Mouse (Mus musculus) CH12.LX (cell line): ENCODE results near the gene Pla2g5. TPM values are rescaled to one million over a fixed set of nuclear protein-coding genes. Genes with fewer than 3 reads are reported as not detected.

Source experiments
- DNase-seq: peaks from one replicate; pipeline ENCODE4 v3.0.0-alpha.2; 2013; ENCODE audit errors: extremely low read depth
- H3K27ac ChIP-seq: 2 replicates; pipeline ENCODE4 v1.5.1; 2012; ENCODE audit warnings: low read depth, mild to moderate bottlenecking, control low read depth, moderate library complexity; ENCODE audit not compliant: insufficient read depth
- H3K27me3 ChIP-seq: replicated peaks from 2 replicates; pipeline ENCODE3; 2012; ENCODE audit warnings: inconsistent platforms
- H3K36me3 ChIP-seq, 2 experiments: replicated peaks in 1 of 2; 2 replicates each; pipeline versions ENCODE3 to v1.6.1; 2012; ENCODE audit warnings: inconsistent platforms in 1 of 2, low read length in 1 of 2, mild to moderate bottlenecking in 1 of 2, mixed read lengths in 1 of 2, moderate library complexity in 1 of 2; ENCODE audit not compliant: control insufficient read depth in 1 of 2, insufficient read depth in 1 of 2
- H3K4me1 ChIP-seq, 2 experiments: 2 replicates each; pipeline ENCODE4 v1.6.1; 2012; ENCODE audit warnings: inconsistent platforms in 1 of 2, moderate library complexity in 1 of 2; ENCODE audit not compliant: insufficient read depth in 2 of 2, control insufficient read depth in 1 of 2
- H3K4me2 ChIP-seq: 2 replicates; pipeline ENCODE4 v1.6.1; 2012; ENCODE audit warnings: low read depth, mild to moderate bottlenecking, control low read depth; ENCODE audit not compliant: poor library complexity, insufficient read depth, severe bottlenecking
- H3K4me3 ChIP-seq, 3 experiments: fragments of 150-350 bp in 1 of 3; sonication (generic) in 1 of 3; replicated peaks in 1 of 3; 2 replicates each; pipeline versions ENCODE3 to v1.5.1; 2011 to 2012; ENCODE audit warnings: low read depth in 2 of 3, low read length in 2 of 3, mild to moderate bottlenecking in 2 of 3, moderate library complexity in 2 of 3, control low read depth in 1 of 3, improper control_type of control experiment in 1 of 3, inconsistent platforms in 1 of 3, mixed read lengths in 1 of 3; ENCODE audit not compliant: poor library complexity in 1 of 3
- H3K79me2 ChIP-seq: replicated peaks from 2 replicates; pipeline ENCODE4 v1.6.1; 2012; ENCODE audit warnings: mild to moderate bottlenecking, moderate library complexity; ENCODE audit not compliant: control insufficient read depth, poor library complexity, insufficient read depth, severe bottlenecking; ENCODE audit errors: extremely low read depth
- H3K9ac ChIP-seq: 2 replicates; pipeline ENCODE4 v1.6.1; 2012; ENCODE audit warnings: low read depth, mild to moderate bottlenecking, control low read depth, moderate library complexity; ENCODE audit not compliant: insufficient read depth
- H3K9me3 ChIP-seq: replicated peaks from 2 replicates; pipeline ENCODE3; 2012; ENCODE audit warnings: low read length, inconsistent platforms, mixed read lengths
- CTCF ChIP-seq, 2 experiments: IDR thresholded peaks in 1 of 2; conservative IDR thresholded peaks in 1 of 2; 2 replicates each; pipeline ENCODE4 v1.5.1; 2011 to 2012; ENCODE audit warnings: low read depth in 2 of 2, low read length in 2 of 2, improper control_type of control experiment in 1 of 2, inconsistent platforms in 1 of 2, mild to moderate bottlenecking in 1 of 2, moderate library complexity in 1 of 2
- ETS1 ChIP-seq: conservative IDR thresholded peaks from 2 replicates; pipeline ENCODE4 v1.6.1; 2012; ENCODE audit warnings: low read depth, mild to moderate bottlenecking, inconsistent platforms, low read length, improper control_type of control experiment, moderate library complexity
- GABPA ChIP-seq: IDR thresholded peaks from 2 replicates; pipeline ENCODE4 v1.6.1; 2012; ENCODE audit warnings: low read depth, low read length, improper control_type of control experiment, inconsistent platforms; ENCODE audit not compliant: insufficient replicate concordance
- JUN ChIP-seq: IDR thresholded peaks from 2 replicates; pipeline ENCODE4 v1.6.1; 2011; ENCODE audit warnings: low read depth, mild to moderate bottlenecking, low read length, improper control_type of control experiment, moderate library complexity; ENCODE audit not compliant: insufficient read depth
- MAFK ChIP-seq: IDR thresholded peaks from 2 replicates; pipeline ENCODE4 v1.6.1; 2011; ENCODE audit warnings: low read length, improper control_type of control experiment; ENCODE audit not compliant: insufficient replicate concordance
- NELFE ChIP-seq: IDR thresholded peaks from 2 replicates; pipeline ENCODE4 v1.6.1; 2011; ENCODE audit warnings: low read depth, low read length, improper control_type of control experiment
- NRF1 ChIP-seq: IDR thresholded peaks from 2 replicates; pipeline ENCODE4 v1.6.1; 2014; ENCODE audit warnings: low read depth, mild to moderate bottlenecking, inconsistent platforms, low read length, improper control_type of control experiment, moderate library complexity
- RAD21 ChIP-seq: IDR thresholded peaks from 2 replicates; pipeline ENCODE4 v1.6.1; 2011; ENCODE audit warnings: low read depth, mild to moderate bottlenecking, low read length, improper control_type of control experiment, moderate library complexity
- SIN3A ChIP-seq: IDR thresholded peaks from 2 replicates; pipeline ENCODE4 v1.6.1; 2012; ENCODE audit warnings: low read length, improper control_type of control experiment, inconsistent platforms
- TCF12 ChIP-seq: IDR thresholded peaks from 2 replicates; pipeline ENCODE4 v1.6.1; 2014; ENCODE audit warnings: low read depth, mild to moderate bottlenecking, inconsistent platforms, low read length, improper control_type of control experiment
- ZMIZ1 ChIP-seq: IDR thresholded peaks from 2 replicates; pipeline ENCODE4 v1.6.1; 2012; ENCODE audit warnings: low read depth, mild to moderate bottlenecking, inconsistent platforms, low read length, improper control_type of control experiment
- ZNF384 ChIP-seq: IDR thresholded peaks from 2 replicates; pipeline ENCODE4 v1.6.1; 2012; ENCODE audit warnings: low read depth, low read length, improper control_type of control experiment, inconsistent platforms
- dilution Hi-C: fragments of 300-500 bp; cut with MboI; formaldehyde crosslinking; loops from 2 replicates; pipeline ENCODE4 v1.14.3; 2020; ENCODE audit warnings: low sequenced_read_pairs; ENCODE audit not compliant: extremely low pct_unique_long_range_greater_than_20kb, extremely low pct_ligation_motif_present
- in situ Hi-C: fragments of 300-500 bp; cut with MboI; formaldehyde crosslinking; loops from 3 replicates; pipeline ENCODE4 v1.14.3; 2019; ENCODE audit warnings: low sequenced_read_pairs, low pct_ligation_motif_present, low pct_unique_long_range_greater_than_20kb, mixed read lengths
- polyA plus RNA-seq: library from polyadenylated mRNA; unstranded; fragments of >175 nt; gene quantifications from 2 replicates; pipeline ENCODE4 v1.2.1, GENCODE M21; 2012; ENCODE audit warnings: low read depth; ENCODE audit not compliant: insufficient read length
- total RNA-seq, 2 experiments: library from RNA; depleted of rRNA; stranded (reverse); fragments of 300-350 nt in 1 of 2; fragments of >200 nt in 1 of 2; gene quantifications; 2 replicates each; pipeline ENCODE4 v1.2.3; 2012 to 2014

The Pla2g5 gene
- total and polyA plus RNA-seq, 3 experiments, result 0.53 to 0.68 TPM; not detected in 1

DNA sequence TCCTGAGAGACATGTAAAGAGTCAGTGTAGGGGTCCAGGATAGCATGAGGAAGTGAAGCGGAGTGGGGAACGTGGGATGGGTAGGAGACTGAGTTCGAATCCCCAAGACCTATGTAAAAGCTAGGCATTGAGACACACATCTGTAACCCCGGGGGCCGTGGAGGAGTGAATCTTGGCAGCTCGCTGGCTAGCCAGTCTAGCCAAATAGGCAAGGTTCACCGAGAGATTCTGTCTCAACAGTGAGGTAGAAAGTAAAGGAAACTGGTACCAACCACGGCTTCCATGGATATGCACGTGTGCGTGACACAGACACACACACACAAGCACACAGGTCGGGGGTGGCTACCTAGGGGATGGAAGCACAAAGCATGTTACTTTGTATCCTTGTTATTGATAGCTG is 16.5 kb upstream of the Pla2g5 start:
- no peaks in the 10 kb centered on the region for H3K9me3 ChIP-seq
- TF ChIP-seq SIN3A (no peak), GABPA (no peak), ZNF384 (no peak), TCF12 (no peak), ZMIZ1 (no peak), CTCF (conservative IDR thresholded peaks at IDR 0.05 in 1 of 2, IDR thresholded peaks at IDR 0.05 in 1 of 2; ENCODE audit: low read depth in 2 of 2, low read length in 2 of 2) (no peak)
- TF ChIP-seq, all 38 proteins: peak for 0
- H3K4me3 ChIP-seq, result no peak overlapping the region
- H3K79me2 ChIP-seq, result no peaks in the 10 kb centered on the region
- H3K27ac ChIP-seq, result no peak overlapping the region
- in situ Hi-C loops (no loop called here), dilution Hi-C loops (no loop called here)
- no peak for DNase-seq
- H3K4me1 ChIP-seq, result peaks cover 0 to 3% of the 10 kb centered on the region in 2 experiments; a peak in 1 of 4 replicates
- no peaks in the 10 kb centered on the region for H3K36me3 ChIP-seq
- peaks cover 70% of the 10 kb centered on the region for H3K27me3 ChIP-seq
- H3K4me2 ChIP-seq, result no peak overlapping the region
- H3K9ac ChIP-seq, result no peak overlapping the region

DNA sequence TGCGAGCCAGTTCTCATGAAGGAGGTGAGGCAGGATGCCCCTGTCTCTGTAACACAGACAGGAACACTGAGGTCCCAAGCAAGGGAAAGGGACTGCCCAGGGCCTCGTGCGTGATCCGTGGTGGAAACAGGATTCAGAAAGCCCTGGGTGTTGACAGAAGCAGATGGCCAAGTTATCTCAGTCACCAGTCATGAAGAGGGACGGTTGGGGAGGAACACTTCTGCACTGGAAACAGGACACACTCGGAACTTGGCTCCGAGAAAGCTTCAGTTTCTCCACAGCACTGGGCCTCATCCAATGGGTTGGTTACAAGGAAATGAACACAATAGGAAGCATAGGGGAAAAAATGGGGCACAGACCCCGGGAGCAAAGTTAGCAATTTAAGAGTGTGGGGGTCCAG is 15.5 kb upstream of the Pla2g5 start:
- dilution Hi-C loops, result no loop called here
- Histone ChIP-seq H3K27me3 (peaks cover 74% of the 10 kb centered on the region), H3K79me2 (no peaks in the 10 kb centered on the region)

GRCm38 (mm10) chr4:138877731-138878130 is 14.4 kb upstream of the Pla2g5 start, which contains the start of gene Pla2g2e:
Pla2g2e (plus strand) TSS chr4:138877942.
- no peak within 1 kb of the TSS for H3K27ac ChIP-seq

More for the DNA sequence above, 15.5 kb upstream of the Pla2g5 start:
- TF ChIP-seq NRF1 (0 out of 2 replicates have a peak, but pooled peaks have one; percentile 51), NELFE (no peak)
- Histone ChIP-seq H3K4me2 (no peak overlapping the region), H3K9me3 (peaks cover 4% of the 10 kb centered on the region), H3K36me3 (no peaks in the 10 kb centered on the region), H3K9ac (no peak overlapping the region), H3K27ac (no peak overlapping the region), H3K4me1 (peaks cover 0 to 3% of the 10 kb centered on the region in 2 experiments; a peak in 1 of 4 replicates), H3K4me3 (no peak overlapping the region)
- DNase-seq, result no peak
- in situ Hi-C loops, result no loop called here

More at GRCm38 (mm10) chr4:138877731-138878130, 14.4 kb upstream of the Pla2g5 start, which contains the start of gene Pla2g2e:
- in situ Hi-C loops (no loop called here), dilution Hi-C loops (no loop called here)
- Histone ChIP-seq H3K79me2 (no peaks in the 10 kb centered on the region), H3K36me3 (no peaks in the 10 kb centered on the region), H3K4me1 (peaks cover 0 to 3% of the 10 kb centered on the region in 2 experiments; a peak in 1 of 4 replicates), H3K27me3 (peaks cover 75% of the 10 kb centered on the region), H3K9me3 (peaks cover 4% of the 10 kb centered on the region), H3K4me3 (no peak within 1 kb of the TSS), H3K4me2 (no peak within 1 kb of the TSS), H3K9ac (no peak within 1 kb of the TSS)
- no peak for DNase-seq
- no peak for TF ChIP-seq RAD21
- no peak for TF ChIP-seq NRF1
- TF ChIP-seq MAFK, result no peak
- no peak for TF ChIP-seq JUN
- no peak for TF ChIP-seq TCF12
- TF ChIP-seq ETS1, result no peak
